In genomic region chr8:128473456-128474239, GRCm38 (mm10) we compare ENCODE assay signal across 17 mouse cellular contexts.
A peak's percentile ranks its signal among the peaks of the same experiment; 100 is the strongest.
DNase-seq lines count a peak whose midpoint lies in the region; ATAC-seq and TF ChIP-seq lines count a peak whose summit lies in the region.
"Had no signal": no experiment of that assay in that cellular context is flagged by ENCODE, and none has a peak within 500 bp of the region (broad histone marks: within the 10 kb centered on the region; RNA-seq: fewer than 3 reads in every experiment).

No protein-coding gene starts in this region.

- ATAC-seq in intestine, embryonic 16.5 days, result peak; percentile 87
- peak; percentile 82 for ATAC-seq in liver, postnatal 0 days
- ATAC-seq: midbrain, embryonic 15.5 days had no signal

- peaks cover 2% of the 10 kb centered on the region for H3K36me3 ChIP-seq in kidney, adult 2 months (ENCODE audit: control insufficient read depth, insufficient read depth, low read length)
- no peaks in the 10 kb centered on the region for H3K36me3 ChIP-seq in intestine, embryonic 16.5 days (ENCODE audit: control insufficient read depth, insufficient read depth, low read length)
- H3K36me3 ChIP-seq in liver, postnatal 0 days (replicated peaks; ENCODE audit: insufficient read depth, low read length), result peaks cover 3% of the 10 kb centered on the region; the same call in 1 of the 2 replicates

- 58% methylated on average over 5 of the region's 5 CpGs for WGBS in kidney, adult 2 months
- 60% methylated on average over 5 of the region's 5 CpGs for WGBS in intestine, embryonic 16.5 days
- WGBS in liver, postnatal 0 days (ENCODE audit: insufficient replicate concordance), result 50% methylated on average over 5 of the region's 5 CpGs

- DNase-seq in kidney, adult 2 months, result peak; percentile 40
- no peak for DNase-seq in kidney, adult 11 months
- DNase-seq in CD4-positive, CD25-positive, alpha-beta regulatory T cell, adult 2 months (ENCODE audit: low read depth, low spot score), result peak; percentile 74
- DNase-seq in liver, postnatal 0 days, result no peak
- DNase-seq in natural killer cell, adult 2 months (ENCODE audit: low spot score in 2 of 2), result no peak
- no peak for DNase-seq in cerebellum, adult 8-10 months
- DNase-seq in MN1 (ENCODE audit: low spot score), result no peak
- DNase-seq: adrenal gland, postnatal 25 days; gastrocnemius, postnatal 25 days; kidney, postnatal 25 days; lung, adult 2 months; right cerebral cortex, adult 18-20 months; thymus, postnatal 4 days had no signal

- TF ChIP-seq CTCF in kidney, adult 2 months (conservative IDR thresholded peaks at IDR 0.05; ENCODE audit: insufficient read depth, insufficient read length, low read depth, low read length), result no peak
- no peak for TF ChIP-seq CTCF in liver, postnatal 0 days (IDR thresholded peaks at IDR 0.05; ENCODE audit: low read depth)

- no peak overlapping the region for H3K27ac ChIP-seq in kidney, adult 2 months (ENCODE audit: insufficient read depth, low read depth, low read length)
- H3K27ac ChIP-seq in intestine, embryonic 16.5 days (ENCODE audit: low read length), result no peak overlapping the region
- peak overlapping the region; percentile 30; the same call in 1 of the 2 replicates for H3K27ac ChIP-seq in liver, postnatal 0 days (ENCODE audit: low read depth)
- H3K27ac ChIP-seq: hindbrain, embryonic 13.5 days; midbrain, embryonic 15.5 days had no signal

- H3K4me2 ChIP-seq in intestine, embryonic 16.5 days (ENCODE audit: low read depth, low read length), result no peak overlapping the region
- no peak overlapping the region for H3K4me2 ChIP-seq in liver, postnatal 0 days (ENCODE audit: low read depth, low read length)
- H3K4me2 ChIP-seq: heart, embryonic 12.5 days; hindbrain, embryonic 13.5 days; midbrain, embryonic 15.5 days had no signal

- H3K9ac ChIP-seq in intestine, embryonic 16.5 days (ENCODE audit: low read depth, low read length), result no peak overlapping the region
- no peak overlapping the region for H3K9ac ChIP-seq in liver, postnatal 0 days (replicated peaks)
- H3K9ac ChIP-seq: heart, embryonic 12.5 days; hindbrain, embryonic 13.5 days; midbrain, embryonic 15.5 days had no signal

- no peak for TF ChIP-seq POLR2A in kidney, adult 2 months (IDR thresholded peaks at IDR 0.05; ENCODE audit: low read depth, low read length)

- no peaks in the 10 kb centered on the region for H3K9me3 ChIP-seq in intestine, embryonic 16.5 days (ENCODE audit: control insufficient read depth, low read length)
- no peaks in the 10 kb centered on the region for H3K9me3 ChIP-seq in liver, postnatal 0 days (ENCODE audit: low read length)
- H3K9me3 ChIP-seq: heart, embryonic 12.5 days; hindbrain, embryonic 13.5 days; midbrain, embryonic 15.5 days had no signal

- no peak for TF ChIP-seq EP300 in liver, postnatal 0 days (IDR thresholded peaks at IDR 0.05; ENCODE audit: low read depth)

- H3K4me3 ChIP-seq in kidney, adult 2 months (ENCODE audit: insufficient read depth, low read depth, low read length), result no peak overlapping the region
- no peak overlapping the region for H3K4me3 ChIP-seq in intestine, embryonic 16.5 days (ENCODE audit: low read length)
- no peak overlapping the region for H3K4me3 ChIP-seq in liver, postnatal 0 days (ENCODE audit: low read depth, low read length)
- H3K4me3 ChIP-seq: heart, embryonic 12.5 days; hindbrain, embryonic 13.5 days; midbrain, embryonic 15.5 days had no signal

- no peaks in the 10 kb centered on the region for H3K27me3 ChIP-seq in kidney, adult 2 months (replicated peaks; ENCODE audit: control insufficient read depth, insufficient read depth, low read length)
- no peaks in the 10 kb centered on the region for H3K27me3 ChIP-seq in intestine, embryonic 16.5 days (replicated peaks; ENCODE audit: control insufficient read depth, insufficient read depth, low read length)
- no peaks in the 10 kb centered on the region for H3K27me3 ChIP-seq in liver, postnatal 0 days (ENCODE audit: insufficient read depth, low read length)
- H3K27me3 ChIP-seq: heart, embryonic 12.5 days; hindbrain, embryonic 13.5 days; midbrain, embryonic 15.5 days had no signal

- H3K4me1 ChIP-seq in kidney, adult 2 months (ENCODE audit: control insufficient read depth, insufficient read depth, low read length), result no peaks in the 10 kb centered on the region
- no peaks in the 10 kb centered on the region for H3K4me1 ChIP-seq in intestine, embryonic 16.5 days (ENCODE audit: control insufficient read depth, insufficient read depth, low read length)
- H3K4me1 ChIP-seq in liver, postnatal 0 days (ENCODE audit: insufficient read depth), result 0 out of 2 replicates have a peak, but pooled peaks cover 6% of the 10 kb centered on the region
- H3K4me1 ChIP-seq: hindbrain, embryonic 13.5 days; midbrain, embryonic 15.5 days had no signal

Comparison
In these comparisons a context has a peak if more than half of its experiments do, and no peak if none do; other contexts are left out.
1. DNase-seq: peak in kidney, adult 2 months (single experiment) and CD4-positive, CD25-positive, alpha-beta regulatory T cell, adult 2 months (single experiment); none in kidney, adult 11 months (single experiment), liver, postnatal 0 days (single experiment), natural killer cell, adult 2 months (0 of 2), cerebellum, adult 8-10 months (single experiment) and MN1 (single experiment).